Mouse (Mus musculus) cerebellum, adult 8-10 months (tissue): Measurements from ENCODE around the gene C77080.
"Not testable (repeated sequence)": the region's sequence is repeated elsewhere in the genome, so short reads cannot be mapped to it uniquely, and the experiment has no call there.

Experiments used
- DNase-seq: peaks from one replicate; pipeline ENCODE4 v3.0.0; 2022

C77080 gene

DNA sequence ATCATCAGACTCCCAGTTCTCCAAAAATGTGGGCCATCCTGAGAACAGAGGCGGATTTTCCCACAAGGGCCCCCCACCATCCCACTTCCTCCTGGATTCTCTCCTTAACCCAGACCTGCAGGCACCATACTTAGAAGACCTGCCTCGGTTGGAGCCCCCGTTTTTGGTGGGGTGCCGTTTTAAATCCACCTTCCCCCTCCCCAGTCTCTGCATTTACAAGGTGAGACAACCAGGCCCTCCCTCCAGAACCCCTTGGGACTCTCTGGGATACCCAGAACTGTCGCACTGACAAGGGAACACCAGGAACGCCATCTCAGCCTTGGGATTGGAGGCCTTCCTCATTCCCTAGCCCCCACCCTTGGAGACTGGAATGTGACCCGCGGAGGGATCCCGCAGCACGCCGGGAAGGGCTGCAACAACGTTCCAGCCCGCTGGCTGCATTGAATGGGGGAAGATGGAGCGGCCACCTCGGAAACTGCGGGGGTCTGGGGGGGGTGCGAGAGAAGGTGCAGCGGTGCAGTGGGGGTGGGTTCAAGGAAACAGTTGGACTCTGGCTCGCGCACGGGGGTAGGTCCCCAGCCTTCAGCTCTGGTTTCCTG, 23.3 kb downstream of the C77080 start:
- DNase-seq: no peak

DNA sequence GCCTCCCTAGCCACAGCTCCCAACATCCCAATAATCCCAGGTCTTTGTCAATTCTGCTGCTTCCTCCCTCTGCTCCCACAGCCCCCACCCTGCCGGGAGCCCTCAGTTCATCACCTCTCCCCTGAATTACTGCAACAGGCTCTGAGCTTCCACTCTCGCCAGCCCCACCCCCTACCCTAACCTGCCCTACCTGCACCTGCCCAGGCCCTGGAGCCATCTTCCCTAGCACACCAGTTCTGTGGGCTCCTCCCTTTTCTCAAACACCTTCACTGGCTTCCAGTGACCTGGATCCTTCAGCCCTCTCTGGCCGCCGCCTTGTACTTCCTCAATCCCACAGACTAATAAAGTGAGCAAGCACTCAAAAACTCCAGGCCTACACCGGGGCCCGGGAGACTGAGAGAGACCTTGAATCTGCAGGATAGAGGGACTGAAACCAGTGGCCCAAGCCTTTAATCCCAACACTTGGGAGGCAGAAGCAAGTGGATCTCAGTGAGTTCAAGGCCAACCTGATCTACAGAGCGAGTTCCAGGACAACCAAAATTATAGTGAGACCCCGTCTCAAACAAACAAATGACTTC, 24.9 kb downstream of the C77080 start:
- no peak for DNase-seq

DNA sequence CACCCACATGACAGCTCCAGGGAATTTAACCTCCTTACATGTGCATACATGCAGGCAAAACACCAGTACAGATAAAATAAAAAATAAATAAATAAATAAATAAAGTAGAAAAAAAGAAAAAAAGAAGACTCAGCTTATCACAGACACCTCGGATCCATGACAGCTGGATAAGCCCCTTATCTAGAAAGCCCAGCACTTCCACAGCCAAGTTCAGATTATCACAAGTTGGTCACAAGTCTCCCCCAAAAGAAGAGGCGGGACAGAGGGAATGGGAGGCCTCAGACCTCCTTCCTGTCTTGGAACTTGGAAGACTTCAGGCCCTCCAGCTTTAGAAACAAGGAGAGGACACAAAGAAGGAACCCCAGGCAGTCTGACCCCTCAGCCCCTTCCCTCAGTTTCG, 26.1 kb downstream of the C77080 start:
- DNase-seq: no peak

GRCm38 (mm10) chr4:129234488-129234887, 26.7 kb downstream of the C77080 start:
- no peak for DNase-seq

- DNase-seq: no peak
These were observed 28.4 kb downstream of the C77080 start for GRCm38 (mm10) chr4:129232561-129233360.

GRCm38 (mm10) chr4:129231594-129232450, 29.4 kb downstream of the C77080 start:
- peak; percentile 20 for DNase-seq

DNA sequence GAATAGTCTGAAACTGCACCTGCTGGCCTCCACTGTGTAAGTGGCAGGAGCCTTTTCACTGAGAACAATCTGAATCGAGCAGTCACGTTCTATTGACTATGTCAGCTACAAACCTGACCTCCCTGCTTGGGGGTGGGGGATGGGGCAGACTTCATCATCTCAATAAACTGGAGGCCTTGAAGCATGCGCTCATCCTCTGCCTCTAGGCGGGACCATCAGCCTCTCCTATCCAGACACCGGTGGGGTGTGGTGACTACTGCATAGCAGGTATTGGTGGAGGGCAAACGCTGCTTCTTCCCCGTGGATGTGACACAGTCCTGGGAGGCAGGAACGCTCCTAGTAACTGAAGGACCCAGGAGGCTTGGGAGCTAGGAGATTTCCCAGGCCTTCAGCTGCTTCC, 30.3 kb downstream of the C77080 start:
- DNase-seq: no peak

- peak; percentile 36 for DNase-seq
These were observed 33.2 kb downstream of the C77080 start for GRCm38 (mm10) chr4:129227985-129228381.

DNA sequence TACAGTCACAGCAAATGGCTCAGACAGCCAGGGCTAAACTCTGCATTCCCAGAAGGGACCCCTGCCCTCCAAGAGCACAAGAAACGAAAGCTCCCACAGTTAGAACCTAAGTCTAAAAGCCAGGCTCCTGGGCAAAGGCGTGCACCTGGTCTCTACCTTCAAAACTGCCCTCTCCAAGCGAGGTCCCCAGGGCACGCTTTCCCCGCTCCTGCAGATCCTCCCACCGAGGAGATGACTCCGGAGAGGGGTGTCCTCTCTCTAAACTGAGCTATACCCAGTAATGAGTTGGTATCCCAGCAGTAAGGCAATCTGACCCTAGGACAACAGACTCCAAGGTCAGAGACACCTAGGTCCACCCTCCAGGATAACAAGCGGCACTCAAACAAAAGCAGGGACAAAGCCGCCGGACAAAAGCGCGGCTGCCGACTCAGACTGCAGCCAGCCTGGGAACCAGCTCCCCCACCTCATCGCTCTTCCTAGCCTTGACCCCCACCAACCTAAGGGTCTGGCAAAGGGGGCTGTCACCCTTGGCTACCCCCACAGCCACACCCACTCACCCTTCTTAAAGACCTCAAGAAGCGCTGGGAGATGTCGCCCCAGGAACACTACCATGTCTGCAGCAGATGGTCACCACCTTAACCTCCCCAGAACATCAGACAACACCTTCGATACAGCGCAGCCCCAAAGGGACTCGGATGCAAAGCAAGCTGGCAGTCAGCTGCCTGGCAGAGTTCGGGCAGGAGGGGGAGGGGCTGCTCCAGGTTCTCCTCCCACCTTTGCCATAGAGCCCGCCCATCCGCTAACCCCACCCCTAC, 33.8 kb downstream of the C77080 start:
- DNase-seq: peak; percentile 41

- DNase-seq: no peak
These were observed 34.7 kb downstream of the C77080 start for GRCm38 (mm10) chr4:129226441-129226963.

DNA sequence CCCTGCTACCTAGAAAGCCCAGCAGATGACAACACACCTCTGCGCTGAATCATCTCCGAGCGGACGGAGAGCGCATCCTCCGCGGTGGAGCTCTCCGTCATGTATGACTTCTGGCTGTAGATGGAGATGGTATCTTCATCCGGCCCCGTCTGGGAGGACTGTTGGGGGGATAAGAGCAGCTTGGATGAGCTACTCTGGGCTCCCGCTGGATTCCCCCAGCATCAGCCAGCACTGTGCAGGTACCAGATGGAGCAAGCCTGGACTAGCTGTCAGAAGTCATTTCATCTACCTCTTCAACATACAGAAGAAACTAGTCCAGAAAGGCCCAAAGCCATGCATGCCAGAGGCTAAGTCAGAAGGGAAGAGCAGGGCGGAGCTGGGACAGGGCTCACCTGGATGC, 35.9 kb downstream of the C77080 start:
- peak; percentile 45 for DNase-seq

DNA sequence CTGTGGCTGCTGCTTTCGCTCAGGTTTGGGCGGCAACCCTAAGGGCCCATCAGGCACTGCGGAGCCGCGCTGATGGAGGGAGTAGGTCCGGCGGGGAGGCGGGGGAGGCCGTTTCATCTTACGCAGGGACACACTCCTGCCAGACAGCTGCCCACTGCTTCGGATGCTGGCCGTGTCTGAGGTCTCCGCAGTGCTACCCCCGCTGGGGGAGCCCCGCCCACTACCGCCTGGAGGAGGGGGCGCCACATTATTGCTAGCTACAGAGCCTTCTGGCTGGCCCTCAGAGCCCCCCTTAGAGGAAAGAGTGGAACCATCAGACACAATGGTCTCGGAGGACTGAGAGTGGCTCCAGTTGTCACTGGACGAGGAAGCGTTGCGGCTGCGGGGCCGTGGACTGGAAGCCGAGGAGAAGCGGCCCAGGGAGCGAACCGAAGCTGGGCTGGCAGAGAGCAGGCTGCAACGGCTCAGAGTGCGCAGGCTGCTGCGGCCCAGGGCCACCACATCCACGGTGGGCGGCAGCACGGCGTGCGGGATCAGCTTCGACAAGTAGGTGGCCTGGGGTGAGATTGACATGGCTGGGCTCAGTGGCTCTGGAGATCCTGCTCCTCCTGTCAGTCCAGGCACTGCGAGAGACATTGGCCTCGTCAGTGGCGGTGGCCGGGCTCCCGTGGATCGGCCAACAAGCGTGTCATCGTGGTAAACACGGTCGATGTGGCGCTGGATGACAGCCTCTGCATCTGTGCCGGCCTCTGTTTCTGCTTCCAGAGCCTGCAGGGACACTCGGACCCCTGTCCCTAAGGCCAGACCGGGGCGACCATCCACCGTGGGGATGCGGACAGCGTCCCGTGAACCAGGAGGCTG, 37.6 kb downstream of the C77080 start:
- DNase-seq: peak; percentile 36

DNA sequence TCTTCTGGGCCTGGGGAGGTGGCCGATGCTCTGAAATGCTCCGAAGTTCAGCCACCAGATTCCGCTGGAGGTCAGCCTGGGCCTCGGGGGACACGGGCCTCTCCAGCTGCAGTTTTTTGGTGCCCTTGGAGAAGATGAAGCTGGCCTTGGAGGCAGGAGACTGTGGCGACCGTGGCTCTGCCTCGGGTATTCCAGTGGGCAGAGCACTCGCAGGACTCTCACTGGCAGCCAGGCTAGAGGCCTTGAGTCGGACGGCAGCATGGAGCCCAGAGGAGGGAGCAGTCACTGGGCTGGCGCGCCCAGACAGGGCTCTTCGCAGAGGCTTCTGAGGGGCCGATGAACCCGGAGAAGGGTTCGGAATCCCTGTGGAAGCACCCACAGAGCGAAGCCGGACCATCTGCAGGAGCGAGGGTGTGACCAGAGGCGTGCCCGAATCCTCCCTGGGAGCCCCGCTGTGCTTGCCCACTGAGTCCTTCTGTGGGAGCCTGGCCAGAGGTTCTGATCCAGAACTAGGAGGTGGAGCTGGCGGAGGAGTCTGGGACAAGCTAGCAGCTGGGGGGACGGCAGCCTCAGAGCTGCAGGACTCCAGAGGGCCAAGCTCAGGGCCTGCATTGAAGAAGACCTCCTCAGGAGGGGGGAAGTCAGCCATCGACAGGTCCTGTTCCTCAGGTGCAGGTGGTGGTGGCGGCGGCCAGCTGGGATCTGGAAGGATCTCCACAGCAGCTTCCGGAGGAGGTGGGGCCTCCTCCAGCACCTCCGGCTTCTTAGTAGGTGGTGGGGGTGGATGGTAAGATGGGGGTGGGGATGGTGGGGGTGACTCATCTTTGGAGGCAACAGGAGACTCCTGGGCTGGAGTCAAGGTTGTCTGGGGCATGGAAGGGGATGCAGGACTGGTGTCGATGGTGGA, 38.9 kb downstream of the C77080 start:
- peak; percentile 35 for DNase-seq

- no peak for DNase-seq
These were observed 39.9 kb downstream of the C77080 start for GRCm38 (mm10) chr4:129221097-129222010.

DNA sequence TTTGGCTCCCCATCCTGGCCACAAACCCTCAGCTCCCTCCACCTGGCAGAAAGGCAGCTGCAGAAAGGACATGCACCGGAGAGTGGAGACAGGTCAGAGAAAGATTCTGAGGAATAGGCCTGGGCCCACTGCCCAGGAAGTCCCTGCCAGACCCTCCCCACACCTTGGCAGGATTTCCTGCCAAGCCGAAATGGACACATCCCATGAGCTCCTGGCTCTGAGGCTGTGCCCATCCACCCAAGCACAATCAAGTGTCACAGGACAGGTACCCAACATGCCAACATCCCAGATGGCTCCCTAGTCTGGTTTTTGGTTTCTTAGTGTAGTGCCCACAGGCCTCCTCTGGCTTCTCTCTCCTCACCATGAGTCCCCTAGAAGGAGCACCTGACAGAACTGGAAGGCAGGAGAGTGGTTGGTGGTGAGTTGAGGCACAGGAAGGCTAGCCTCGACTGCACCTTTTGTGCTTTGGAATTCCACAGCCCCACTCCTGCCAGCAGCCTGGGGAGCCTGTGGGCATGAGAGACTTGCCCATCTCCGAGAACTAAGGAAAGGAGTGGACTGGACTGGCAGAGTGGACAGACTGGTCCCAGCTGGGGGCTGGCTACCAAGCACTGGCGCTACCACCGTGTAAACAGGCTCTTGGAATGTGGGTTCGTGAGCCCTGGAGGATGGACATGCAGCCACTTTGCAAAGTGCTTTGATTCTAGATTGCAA, 40.7 kb downstream of the C77080 start:
- DNase-seq: peak; percentile 72

DNA sequence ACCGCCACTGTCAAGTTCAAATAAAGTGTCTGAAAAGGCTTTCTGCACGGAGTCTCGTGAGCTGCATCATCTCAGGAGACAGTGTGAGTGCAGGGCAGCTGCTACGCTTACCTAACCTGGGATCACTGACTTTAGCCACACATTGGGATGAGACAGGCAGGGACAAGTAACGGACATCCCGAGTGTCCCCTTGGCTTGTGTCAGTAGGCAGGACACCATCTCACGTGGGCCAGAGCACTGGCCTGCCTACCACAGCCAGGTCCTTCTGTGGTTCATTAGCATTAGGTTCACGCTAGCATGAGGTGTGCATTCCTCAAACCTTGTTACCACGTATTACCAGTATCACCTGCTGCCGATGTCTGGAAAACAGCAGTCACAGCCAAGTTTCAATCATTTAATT, 42.0 kb downstream of the C77080 start:
- no peak for DNase-seq

GRCm38 (mm10) chr4:129218569-129219175, 42.5 kb downstream of the C77080 start:
- no peak for DNase-seq

DNA sequence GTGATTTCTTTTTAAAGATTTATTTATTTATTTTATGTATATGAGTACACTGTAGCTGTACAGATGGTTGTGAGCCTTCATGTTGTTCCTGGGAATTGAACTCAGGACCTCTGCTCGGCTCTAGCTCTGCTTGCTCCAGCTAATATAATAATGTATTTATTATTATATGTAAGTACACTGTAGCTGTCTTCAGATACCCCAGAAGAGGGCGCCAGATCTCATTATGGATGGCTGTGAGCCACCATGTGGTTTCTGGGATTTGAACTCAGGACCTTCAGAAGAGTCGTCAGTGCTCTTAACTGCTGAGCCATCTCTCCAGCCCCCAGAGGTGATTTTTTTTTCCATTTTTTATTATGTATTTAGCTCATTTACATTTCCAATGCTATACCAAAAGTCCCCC, 48.7 kb downstream of the C77080 start:
- not testable (repeated sequence) for DNase-seq
